Mouse (Mus musculus) liver, embryonic 16.5 days (tissue): Measurements from ENCODE around the gene Fcnb. TPM values are rescaled to one million over a fixed set of nuclear protein-coding genes. Genes with fewer than 3 reads are reported as not detected.

Experiments
- ATAC-seq: fragments of 200-750 bp; cut with Nextera tagmentation; 2 replicates; pipeline ENCODE4 v1.8.0; 2017; ENCODE audit warnings: low read depth, mild to moderate bottlenecking, moderate number of reproducible peaks, moderate library complexity
- H3K27ac ChIP-seq: fragments of 300-500 bp; sonication (generic); 2 replicates; pipeline ENCODE4 v1.5.1; 2014; ENCODE audit warnings: mild to moderate bottlenecking, low read length
- H3K27me3 ChIP-seq: fragments of 300-500 bp; sonication (generic); 2 replicates; pipeline ENCODE4 v1.6.1; 2014; ENCODE audit warnings: low read depth, low read length, mixed read lengths; ENCODE audit not compliant: control insufficient read depth, insufficient read depth
- H3K36me3 ChIP-seq: fragments of 300-500 bp; sonication (generic); 2 replicates; pipeline ENCODE4 v1.6.1; 2014; ENCODE audit warnings: mild to moderate bottlenecking; ENCODE audit not compliant: control insufficient read depth, insufficient read depth
- H3K4me1 ChIP-seq: fragments of 300-500 bp; sonication (generic); 2 replicates; pipeline ENCODE4 v1.6.1; 2014; ENCODE audit warnings: low read depth, low read length, mixed read lengths; ENCODE audit not compliant: control insufficient read depth
- H3K4me2 ChIP-seq: fragments of 300-500 bp; sonication (generic); 2 replicates; pipeline ENCODE4 v1.6.1; 2014; ENCODE audit warnings: low read depth, low read length, mixed read lengths
- H3K4me3 ChIP-seq: fragments of 300-500 bp; sonication (generic); 2 replicates; pipeline ENCODE4 v1.5.1; 2014; ENCODE audit warnings: low read depth, mild to moderate bottlenecking, low read length
- H3K9ac ChIP-seq: fragments of 300-500 bp; sonication (generic); 2 replicates; pipeline ENCODE4 v1.6.1; 2014; ENCODE audit warnings: low read depth, low read length
- H3K9me3 ChIP-seq: fragments of 300-500 bp; sonication (generic); replicated peaks from 2 replicates; pipeline ENCODE4 v1.6.1; 2016; ENCODE audit warnings: low read length; ENCODE audit not compliant: control insufficient read depth
- WGBS: fragments of 180-500 bp; shearing (Covaris S2); extraction: QIAGEN DNeasy Blood & Tissue Kit; methylation state at CpG from one replicate; pipeline ENCODE4 v1.1.7; 2014; ENCODE audit not compliant: insufficient replicate concordance; 5-methylcytosine and 5-hydroxymethylcytosine counted together
- polyA plus RNA-seq: library from polyadenylated mRNA; unstranded; fragments of >200 nt; fragmentation: Nextera tagmentation; extraction: Ambion mirVana; gene quantifications from 2 replicates; pipeline ENCODE4 v1.2.1, GENCODE M21; 2015

Fcnb gene
- 66.0 and 66.9 TPM in 2 replicates for polyA plus RNA-seq

DNA sequence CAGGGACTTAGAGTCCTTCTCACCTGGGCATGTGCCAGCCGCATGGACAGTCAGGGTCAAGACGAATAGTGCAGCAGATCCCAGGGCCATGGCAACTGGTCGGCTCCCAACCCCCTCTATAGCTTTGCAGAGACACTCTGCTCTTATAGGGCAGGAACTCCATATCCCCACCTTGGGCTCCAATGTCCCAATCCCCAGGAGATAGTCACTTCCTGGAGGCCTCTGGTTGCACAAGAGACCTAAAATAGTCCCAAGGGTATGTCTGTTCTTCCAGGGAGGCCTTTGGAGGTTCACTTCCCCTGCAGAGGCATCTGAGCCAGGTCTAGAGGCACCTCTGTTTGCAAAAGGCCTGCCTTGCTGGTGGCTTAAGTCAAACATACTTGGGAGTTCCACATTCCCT lies at the start of gene Fcnb:
TSS of gene Fcnb (minus strand) at position 118 of the 400 bp plus-strand sequence.
- no peak for ATAC-seq

GRCm38 (mm10) chr2:28133833-28134232 lies 49.1 kb upstream of the Fcnb start:
- Histone ChIP-seq H3K9ac (no peak overlapping the region), H3K27ac (no peak overlapping the region), H3K36me3 (no peaks in the 10 kb centered on the region), H3K27me3 (no peaks in the 10 kb centered on the region; the same call in 1 of the 2 replicates), H3K4me1 (no peaks in the 10 kb centered on the region), H3K9me3 (no peaks in the 10 kb centered on the region), H3K4me2 (no peak overlapping the region), H3K4me3 (no peak overlapping the region)
- WGBS = 69% methylated on average over 9 of the region's 9 CpGs
- ATAC-seq = no peak

More for the DNA sequence above, at the start of gene Fcnb:
- H3K4me2 ChIP-seq = no peak within 1 kb of the TSS
- peaks cover 5% of the 10 kb centered on the region; the same call in 1 of the 2 replicates for H3K4me1 ChIP-seq
- peak within 1 kb of the TSS; percentile 21; the same call in 1 of the 2 replicates for H3K27ac ChIP-seq
- H3K36me3 ChIP-seq = no peaks in the 10 kb centered on the region
- WGBS = 69% methylated on average over 3 of the region's 3 CpGs
- no peak within 1 kb of the TSS for H3K9ac ChIP-seq
- no peaks in the 10 kb centered on the region for H3K27me3 ChIP-seq
- H3K4me3 ChIP-seq = peak within 1 kb of the TSS; percentile 3; the same call in 1 of the 2 replicates
- H3K9me3 ChIP-seq = no peaks in the 10 kb centered on the region

DNA sequence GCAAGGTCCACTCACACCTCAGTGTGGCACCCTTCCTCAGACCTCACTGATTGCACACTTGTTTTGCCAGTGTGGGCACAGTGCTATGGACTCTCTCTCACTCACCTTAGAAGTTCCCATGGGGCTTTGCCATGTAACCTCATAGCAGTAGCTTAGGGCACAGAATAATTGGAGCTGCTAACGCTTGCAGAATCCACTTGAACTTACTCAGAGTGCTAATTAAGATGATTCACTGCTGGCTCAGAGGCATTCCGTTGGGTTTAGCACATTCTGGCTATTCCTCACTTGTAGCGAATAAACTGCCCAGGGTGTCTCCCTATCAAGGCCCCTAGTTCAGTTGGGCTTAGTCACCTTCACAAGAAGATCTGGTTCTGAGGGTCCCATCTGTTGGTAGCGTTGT lies 47.4 kb upstream of the Fcnb start:
- Histone ChIP-seq H3K9me3 (no peaks in the 10 kb centered on the region), H3K9ac (no peak overlapping the region), H3K4me2 (no peak overlapping the region), H3K4me3 (no peak overlapping the region), H3K27me3 (no peaks in the 10 kb centered on the region; the same call in 1 of the 2 replicates), H3K4me1 (no peaks in the 10 kb centered on the region), H3K27ac (no peak overlapping the region), H3K36me3 (no peaks in the 10 kb centered on the region)
- no peak for ATAC-seq
- 62% methylated on average over 4 of the region's 4 CpGs for WGBS

DNA sequence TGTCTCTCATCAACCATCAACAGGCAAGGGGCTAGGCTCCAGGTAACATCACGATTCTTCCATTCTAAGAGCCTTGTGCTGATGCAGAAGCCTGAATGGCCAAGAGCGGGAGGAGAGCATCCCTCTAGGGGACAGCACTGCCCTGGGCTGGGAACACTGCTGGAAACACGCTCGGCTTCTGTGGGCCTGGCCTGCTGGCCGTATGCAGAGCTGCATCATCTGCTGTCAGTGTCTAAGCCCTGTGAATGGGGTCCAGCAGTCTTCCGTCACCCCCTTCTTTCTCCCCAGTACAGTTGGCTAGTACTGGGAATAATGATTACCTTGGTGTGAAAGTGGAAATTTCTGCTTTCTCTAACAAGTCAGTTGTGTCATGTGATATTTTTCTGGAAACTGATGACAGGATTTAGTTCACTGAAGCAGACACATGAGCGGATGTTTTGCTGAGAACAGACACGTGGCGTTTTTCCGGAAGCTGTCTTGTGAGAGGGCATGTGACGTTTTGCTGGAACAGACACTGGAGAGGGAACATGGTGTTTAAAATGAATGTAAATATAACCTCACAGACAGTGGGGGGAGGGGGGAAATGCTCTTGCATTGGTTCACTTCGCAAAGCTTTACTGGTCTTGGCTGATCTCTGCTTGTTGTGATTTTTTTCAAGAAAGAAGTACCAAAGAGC lies 42.2 kb upstream of the Fcnb start:
- H3K27ac ChIP-seq = no peak overlapping the region
- 68% methylated on average over 12 of the region's 12 CpGs for WGBS
- no peak for ATAC-seq

GRCm38 (mm10) chr2:28123910-28124309 lies 39.2 kb upstream of the Fcnb start:
- 80% methylated on average over 2 of the region's 2 CpGs for WGBS
- Histone ChIP-seq H3K4me3 (no peak overlapping the region), H3K27ac (no peak overlapping the region), H3K9me3 (no peaks in the 10 kb centered on the region), H3K4me1 (no peaks in the 10 kb centered on the region), H3K36me3 (no peaks in the 10 kb centered on the region), H3K27me3 (no peaks in the 10 kb centered on the region), H3K9ac (no peak overlapping the region), H3K4me2 (no peak overlapping the region)
- no peak for ATAC-seq

More for the DNA sequence above, 42.2 kb upstream of the Fcnb start:
- H3K4me2 ChIP-seq = no peak overlapping the region
- H3K4me3 ChIP-seq = no peak overlapping the region
- H3K27me3 ChIP-seq = no peaks in the 10 kb centered on the region
- H3K9ac ChIP-seq = no peak overlapping the region
- no peaks in the 10 kb centered on the region for H3K36me3 ChIP-seq
- no peaks in the 10 kb centered on the region for H3K4me1 ChIP-seq
- H3K9me3 ChIP-seq = no peaks in the 10 kb centered on the region

- ATAC-seq = no peak
- Histone ChIP-seq H3K36me3 (no peaks in the 10 kb centered on the region), H3K27ac (no peak overlapping the region), H3K4me1 (no peaks in the 10 kb centered on the region), H3K4me3 (no peak overlapping the region), H3K9me3 (no peaks in the 10 kb centered on the region), H3K27me3 (peaks cover 8% of the 10 kb centered on the region; the same call in 1 of the 2 replicates), H3K4me2 (no peak overlapping the region), H3K9ac (no peak overlapping the region)
- 40% methylated on average over 4 of the region's 4 CpGs for WGBS
These were observed 36.6 kb upstream of the Fcnb start for GRCm38 (mm10) chr2:28121309-28121708.

DNA sequence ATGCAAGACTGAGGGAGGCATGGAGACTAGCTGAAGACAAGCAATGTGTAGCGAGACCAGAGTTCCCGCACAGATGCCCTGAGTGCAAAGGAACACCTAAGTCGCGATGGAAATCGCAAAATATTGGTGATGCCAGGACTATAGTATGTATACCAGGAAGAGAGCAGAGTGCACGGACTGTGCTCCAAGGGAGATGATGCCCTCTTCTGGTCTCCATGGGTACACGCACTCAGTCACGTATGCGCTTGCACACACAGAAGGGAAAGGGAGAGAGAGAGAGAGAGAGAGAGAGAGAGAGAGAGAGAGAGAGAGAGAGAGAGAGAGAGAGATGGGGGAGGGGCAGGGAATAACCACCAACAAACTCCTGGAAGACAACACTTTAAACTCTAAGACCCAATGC lies 35.7 kb upstream of the Fcnb start:
- peaks cover 8% of the 10 kb centered on the region; the same call in 1 of the 2 replicates for H3K27me3 ChIP-seq
- WGBS = 82% methylated on average over 9 of the region's 9 CpGs
- H3K4me1 ChIP-seq = no peaks in the 10 kb centered on the region
- no peak overlapping the region for H3K4me3 ChIP-seq
- no peak overlapping the region for H3K27ac ChIP-seq
- no peak overlapping the region for H3K4me2 ChIP-seq
- 0 out of 2 replicates have a peak, but pooled peaks have one; percentile 24 for ATAC-seq
- H3K9ac ChIP-seq = no peak overlapping the region
- H3K36me3 ChIP-seq = no peaks in the 10 kb centered on the region
- no peaks in the 10 kb centered on the region for H3K9me3 ChIP-seq

GRCm38 (mm10) chr2:28118518-28119116 lies 33.9 kb upstream of the Fcnb start:
- H3K9me3 ChIP-seq = no peaks in the 10 kb centered on the region
- H3K36me3 ChIP-seq = no peaks in the 10 kb centered on the region
- 60% methylated on average over 6 of the region's 6 CpGs for WGBS
- ATAC-seq = no peak
- no peak overlapping the region for H3K4me2 ChIP-seq
- no peaks in the 10 kb centered on the region for H3K4me1 ChIP-seq
- no peak overlapping the region for H3K9ac ChIP-seq
- H3K27ac ChIP-seq = no peak overlapping the region
- peaks cover 8% of the 10 kb centered on the region; the same call in 1 of the 2 replicates for H3K27me3 ChIP-seq
- no peak overlapping the region for H3K4me3 ChIP-seq
